Mouse (Mus musculus) embryonic facial prominence, embryonic 10.5 days (tissue): ENCODE results near the gene Ewsr1. TPM values are rescaled to one million over a fixed set of nuclear protein-coding genes. Genes with fewer than 3 reads are reported as not detected.

ENCODE experiments used
- DNase-seq: peaks from one replicate; pipeline ENCODE4 v3.0.0-alpha.2; 2017; ENCODE audit warnings: low spot score
- H3K27ac ChIP-seq: fragments of 300-500 bp; sonication (generic); replicated peaks from 2 replicates; pipeline ENCODE4 v1.5.1; 2016; ENCODE audit warnings: mild to moderate bottlenecking
- H3K27me3 ChIP-seq: fragments of 300-500 bp; sonication (generic); replicated peaks from 2 replicates; pipeline ENCODE4 v1.6.1; 2016; ENCODE audit warnings: low read depth, mild to moderate bottlenecking; ENCODE audit not compliant: poor library complexity, severe bottlenecking
- H3K36me3 ChIP-seq: fragments of 300-500 bp; sonication (generic); replicated peaks from 2 replicates; pipeline ENCODE4 v1.6.1; 2016; ENCODE audit warnings: mild to moderate bottlenecking, moderate library complexity
- H3K4me1 ChIP-seq: fragments of 300-500 bp; sonication (generic); 2 replicates; pipeline ENCODE4 v1.6.1; 2016
- H3K4me3 ChIP-seq: fragments of 300-500 bp; sonication (generic); 2 replicates; pipeline ENCODE4 v1.5.1; 2016; ENCODE audit warnings: mild to moderate bottlenecking, moderate library complexity
- H3K9me3 ChIP-seq: fragments of 300-500 bp; sonication (generic); 2 replicates; pipeline ENCODE4 v1.6.1; 2016; ENCODE audit warnings: mild to moderate bottlenecking
- WGBS: fragments of 180-500 bp; shearing (Covaris S2); methylation state at CpG from one replicate; pipeline ENCODE4 v1.1.7; 2016; 5-methylcytosine and 5-hydroxymethylcytosine counted together
- polyA plus RNA-seq: library from polyadenylated mRNA; unstranded; fragments of >200 nt; fragmentation: Nextera tagmentation; extraction: Ambion mirVana; gene quantifications from 2 replicates; pipeline ENCODE4 v1.2.1, GENCODE M21; 2016

Ewsr1 gene
- 961 and 969 TPM in 2 replicates for polyA plus RNA-seq

DNA sequence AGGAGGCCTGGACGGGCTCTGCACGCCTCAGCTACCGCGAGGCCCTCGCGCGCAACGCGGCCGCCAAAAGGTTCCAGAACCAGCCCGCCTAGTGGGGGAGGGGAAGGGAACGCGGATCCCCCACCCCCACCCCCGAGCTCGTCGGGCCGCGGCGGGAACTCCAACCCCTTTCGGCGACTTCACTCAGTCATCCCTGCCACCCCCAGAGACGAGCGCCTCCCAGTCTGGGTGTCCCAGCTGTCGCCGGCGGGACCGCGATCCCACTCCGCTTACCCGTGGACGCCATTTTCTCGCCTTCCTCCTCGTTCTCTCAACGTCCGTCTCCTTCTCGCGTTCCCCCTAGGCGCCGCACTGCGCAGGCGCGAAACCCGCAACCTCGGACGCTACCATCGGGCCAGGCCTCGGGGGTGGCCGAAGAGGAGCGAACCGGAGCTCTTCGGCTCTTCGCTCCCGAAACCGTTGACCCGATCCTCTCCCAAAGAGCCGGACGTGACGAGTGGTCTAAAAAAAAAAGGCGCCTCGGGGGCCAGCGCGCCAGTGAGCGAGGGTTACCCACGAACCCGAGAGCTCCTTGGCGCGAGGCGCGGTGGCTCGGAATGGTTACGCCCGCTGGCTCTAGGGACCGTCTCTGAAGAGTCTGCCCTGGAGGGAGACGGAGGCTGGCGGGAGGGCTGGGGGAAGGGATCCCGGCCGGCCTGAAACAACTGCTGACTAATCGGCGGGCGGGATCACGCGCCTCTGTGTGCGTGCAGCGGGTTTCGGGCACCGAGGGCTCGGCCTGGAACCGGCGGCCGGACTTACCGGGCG, at the start of gene Ewsr1, which contains the start of gene Rhbdd3:
Ewsr1 (minus strand) TSS at position 531 of the 807 bp plus-strand sequence.
Rhbdd3 (plus strand) TSS at position 191 of the 807 bp plus-strand sequence.
- DNase-seq = peak; percentile 97
- Histone ChIP-seq H3K36me3 (peaks cover 37% of the 10 kb centered on the region), H3K9me3 (no peaks in the 10 kb centered on the region), H3K27ac (peak within 1 kb of the TSS; percentile 100), H3K27me3 (no peaks in the 10 kb centered on the region), H3K4me3 (peak within 1 kb of the TSS; percentile 78), H3K4me1 (peaks cover 40% of the 10 kb centered on the region)
- under 1% methylated on average over 92 of the region's 92 CpGs for WGBS

DNA sequence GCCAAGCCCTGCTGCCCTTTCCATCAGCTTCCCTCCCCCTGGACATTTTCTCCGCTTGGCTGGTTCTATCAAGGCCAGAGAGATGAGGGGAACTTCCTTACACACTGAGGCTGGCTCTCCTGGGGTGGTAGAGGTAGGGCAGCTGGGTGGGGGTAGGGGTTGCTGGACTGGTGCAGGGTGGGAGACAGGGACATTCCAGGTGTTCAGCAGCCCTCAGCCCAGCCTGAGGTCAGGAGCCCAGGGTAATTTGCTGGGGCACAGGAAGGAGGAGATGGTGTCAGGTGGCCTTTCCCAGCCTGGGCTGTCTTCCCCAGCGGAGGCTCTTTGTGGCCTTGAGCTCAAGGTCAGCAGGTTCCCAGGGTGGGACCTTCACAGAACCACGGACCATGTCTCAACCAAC, 46.5 kb upstream of the Ewsr1 start:
- peaks cover 20% of the 10 kb centered on the region for H3K27me3 ChIP-seq
- H3K36me3 ChIP-seq = no peaks in the 10 kb centered on the region
- H3K9me3 ChIP-seq = no peaks in the 10 kb centered on the region
- 60% methylated on average over 3 of the region's 3 CpGs for WGBS
- no peak overlapping the region for H3K4me3 ChIP-seq
- DNase-seq = no peak
- no peak overlapping the region; the same call in 1 of the 2 replicates for H3K27ac ChIP-seq
- H3K4me1 ChIP-seq = peaks cover 34% of the 10 kb centered on the region

DNA sequence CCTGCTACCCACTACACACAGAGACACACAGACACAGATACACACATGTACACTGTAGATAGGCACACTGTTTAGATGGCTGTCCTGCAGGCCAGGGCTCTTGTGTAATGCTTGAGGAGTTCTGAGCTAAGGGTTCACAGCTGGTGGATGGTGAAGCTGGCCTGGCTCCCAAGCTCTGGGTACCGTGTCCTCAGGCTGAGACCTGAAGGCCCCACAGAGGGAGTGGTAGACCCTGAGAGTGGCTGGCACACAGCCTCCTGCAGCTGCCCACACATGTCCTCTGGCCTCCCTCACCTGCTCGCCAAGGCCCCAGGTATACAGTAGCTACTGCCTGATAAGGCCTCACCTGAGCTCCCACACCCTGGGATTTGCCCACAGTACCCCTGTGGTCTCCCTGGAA, 42.9 kb upstream of the Ewsr1 start:
- DNase-seq = no peak
- peaks cover 22% of the 10 kb centered on the region for H3K4me1 ChIP-seq
- H3K4me3 ChIP-seq = no peak overlapping the region
- WGBS = 90% methylated on average over 2 of the region's 2 CpGs
- H3K9me3 ChIP-seq = no peaks in the 10 kb centered on the region
- no peak overlapping the region for H3K27ac ChIP-seq
- no peaks in the 10 kb centered on the region for H3K27me3 ChIP-seq
- no peaks in the 10 kb centered on the region for H3K36me3 ChIP-seq

GRCm38 (mm10) chr11:5141252-5141651, 42.2 kb upstream of the Ewsr1 start:
- Histone ChIP-seq H3K27ac (peak overlapping the region; percentile 20; the same call in 1 of the 2 replicates), H3K36me3 (no peaks in the 10 kb centered on the region), H3K27me3 (no peaks in the 10 kb centered on the region), H3K9me3 (no peaks in the 10 kb centered on the region), H3K4me1 (peaks cover 22% of the 10 kb centered on the region), H3K4me3 (no peak overlapping the region)
- WGBS = 81% methylated on average over 5 of the region's 5 CpGs
- DNase-seq = no peak

GRCm38 (mm10) chr11:5140619-5141018, 41.6 kb upstream of the Ewsr1 start:
- H3K27ac ChIP-seq = no peak overlapping the region
- DNase-seq = no peak
- no peaks in the 10 kb centered on the region for H3K27me3 ChIP-seq
- H3K36me3 ChIP-seq = no peaks in the 10 kb centered on the region
- H3K9me3 ChIP-seq = no peaks in the 10 kb centered on the region
- no peak overlapping the region for H3K4me3 ChIP-seq
- peaks cover 19% of the 10 kb centered on the region for H3K4me1 ChIP-seq
- 78% methylated on average over 8 of the region's 8 CpGs for WGBS

GRCm38 (mm10) chr11:5139372-5139771, 40.3 kb upstream of the Ewsr1 start:
- Histone ChIP-seq H3K4me3 (no peak overlapping the region), H3K9me3 (no peaks in the 10 kb centered on the region), H3K4me1 (peaks cover 22% of the 10 kb centered on the region), H3K27ac (0 out of 2 replicates have a peak overlapping the region, but pooled peaks have one; percentile 7), H3K36me3 (no peaks in the 10 kb centered on the region), H3K27me3 (0 out of 2 replicates have a peak, but pooled peaks cover 4% of the 10 kb centered on the region)
- DNase-seq = no peak
- WGBS = 74% methylated on average over 9 of the region's 9 CpGs

DNA sequence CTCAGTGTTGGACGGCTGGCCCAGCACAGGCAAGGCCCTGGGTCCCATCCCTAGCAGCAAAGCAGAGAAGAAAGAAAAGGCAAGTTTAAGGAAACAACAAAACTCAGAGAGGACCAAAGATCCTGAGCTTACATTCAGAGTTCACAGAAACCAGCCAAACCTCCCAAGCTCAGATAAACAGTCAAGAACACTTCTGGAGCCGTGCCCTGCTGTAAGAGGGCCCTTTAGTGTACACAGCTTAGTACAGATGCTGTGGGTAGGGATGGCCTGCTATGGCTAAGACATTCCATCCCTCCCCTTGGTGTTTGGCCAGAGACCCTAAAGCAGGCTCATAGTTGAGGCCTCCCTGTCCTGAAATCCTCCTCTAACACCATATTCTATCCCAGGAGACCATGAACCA, 39.6 kb upstream of the Ewsr1 start:
- H3K9me3 ChIP-seq = no peaks in the 10 kb centered on the region
- H3K4me3 ChIP-seq = no peak overlapping the region
- WGBS = 92% methylated on average over 2 of the region's 2 CpGs
- H3K4me1 ChIP-seq = peaks cover 22% of the 10 kb centered on the region
- H3K27ac ChIP-seq = no peak overlapping the region
- H3K27me3 ChIP-seq = 0 out of 2 replicates have a peak, but pooled peaks cover 4% of the 10 kb centered on the region
- DNase-seq = no peak
- H3K36me3 ChIP-seq = no peaks in the 10 kb centered on the region

GRCm38 (mm10) chr11:5135914-5136313, 36.8 kb upstream of the Ewsr1 start:
- peaks cover 24% of the 10 kb centered on the region for H3K4me1 ChIP-seq
- no peak for DNase-seq
- H3K36me3 ChIP-seq = no peaks in the 10 kb centered on the region
- H3K9me3 ChIP-seq = no peaks in the 10 kb centered on the region
- 0 out of 2 replicates have a peak overlapping the region, but pooled peaks have one; percentile 35 for H3K27ac ChIP-seq
- no peak overlapping the region for H3K4me3 ChIP-seq
- WGBS = 79% methylated on average over 11 of the region's 11 CpGs
- 0 out of 2 replicates have a peak, but pooled peaks cover 4% of the 10 kb centered on the region for H3K27me3 ChIP-seq

DNA sequence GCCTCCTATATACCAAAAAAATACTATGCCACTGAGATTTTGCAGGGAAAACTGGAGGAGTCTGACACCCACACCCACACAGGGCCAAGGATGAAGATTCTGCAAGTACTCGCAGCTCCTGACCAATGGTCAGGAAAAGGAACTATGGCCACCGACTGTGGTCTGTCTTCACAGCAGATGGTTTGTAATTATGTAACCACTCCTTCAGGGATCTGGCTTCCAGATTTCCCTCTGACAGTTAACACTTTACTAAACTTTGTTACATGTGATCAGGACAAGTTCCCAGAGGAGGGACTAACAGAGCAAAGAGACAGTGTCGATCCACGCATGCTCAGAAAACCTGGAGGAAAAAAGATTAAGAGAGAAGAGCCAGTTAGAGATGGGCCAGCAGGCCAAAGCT, 33.7 kb upstream of the Ewsr1 start:
- 0 out of 2 replicates have a peak, but pooled peaks cover 4% of the 10 kb centered on the region for H3K27me3 ChIP-seq
- H3K4me1 ChIP-seq = peaks cover 27% of the 10 kb centered on the region
- no peak overlapping the region for H3K4me3 ChIP-seq
- H3K9me3 ChIP-seq = no peaks in the 10 kb centered on the region
- H3K36me3 ChIP-seq = no peaks in the 10 kb centered on the region
- no peak for DNase-seq
- no peak overlapping the region for H3K27ac ChIP-seq
- WGBS = 80% methylated on average over 4 of the region's 4 CpGs

DNA sequence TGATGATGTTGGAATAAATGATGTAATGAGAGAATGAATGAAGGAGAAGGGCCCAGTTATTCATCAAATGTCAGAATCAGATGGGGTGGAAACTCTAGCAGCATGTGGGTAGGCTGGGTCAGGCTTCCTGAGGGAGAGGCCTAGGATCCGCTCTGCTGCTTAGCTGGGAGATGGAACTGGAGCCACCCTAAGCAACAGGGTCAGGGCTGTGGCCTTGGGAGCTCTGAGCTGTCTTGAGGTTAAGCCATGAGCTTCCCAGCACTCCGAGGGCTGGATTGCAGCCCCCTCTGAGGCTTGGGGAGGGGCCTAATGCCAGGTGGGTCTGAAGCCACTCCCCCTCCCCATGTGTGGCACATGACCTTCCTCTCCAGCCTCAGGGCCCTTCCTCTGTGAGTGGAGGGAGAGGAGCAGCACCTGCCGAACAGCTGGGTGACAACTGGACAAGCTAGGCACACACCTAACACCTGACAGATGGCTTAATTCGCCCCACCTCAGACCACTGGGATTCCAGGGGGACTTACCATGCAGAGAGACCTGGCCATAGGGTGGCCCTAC, 31.1 kb upstream of the Ewsr1 start:
- H3K36me3 ChIP-seq = no peaks in the 10 kb centered on the region
- 60% methylated on average over 4 of the region's 4 CpGs for WGBS

GRCm38 (mm10) chr11:5129035-5129480, 30.0 kb upstream of the Ewsr1 start:
- Histone ChIP-seq H3K27me3 (no peaks in the 10 kb centered on the region), H3K4me3 (no peak overlapping the region), H3K27ac (peak overlapping the region; percentile 69), H3K9me3 (no peaks in the 10 kb centered on the region), H3K36me3 (peaks cover under 1% of the 10 kb centered on the region; the same call in 1 of the 2 replicates), H3K4me1 (peaks cover 21% of the 10 kb centered on the region)
- 58% methylated on average over 5 of the region's 5 CpGs for WGBS
- no peak for DNase-seq

More for the DNA sequence above, 31.1 kb upstream of the Ewsr1 start:
- H3K4me3 ChIP-seq = no peak overlapping the region
- H3K27me3 ChIP-seq = 0 out of 2 replicates have a peak, but pooled peaks cover 1% of the 10 kb centered on the region
- H3K9me3 ChIP-seq = no peaks in the 10 kb centered on the region
- peak overlapping the region; percentile 2; the same call in 1 of the 2 replicates for H3K27ac ChIP-seq
- no peak for DNase-seq
- peaks cover 26% of the 10 kb centered on the region for H3K4me1 ChIP-seq

DNA sequence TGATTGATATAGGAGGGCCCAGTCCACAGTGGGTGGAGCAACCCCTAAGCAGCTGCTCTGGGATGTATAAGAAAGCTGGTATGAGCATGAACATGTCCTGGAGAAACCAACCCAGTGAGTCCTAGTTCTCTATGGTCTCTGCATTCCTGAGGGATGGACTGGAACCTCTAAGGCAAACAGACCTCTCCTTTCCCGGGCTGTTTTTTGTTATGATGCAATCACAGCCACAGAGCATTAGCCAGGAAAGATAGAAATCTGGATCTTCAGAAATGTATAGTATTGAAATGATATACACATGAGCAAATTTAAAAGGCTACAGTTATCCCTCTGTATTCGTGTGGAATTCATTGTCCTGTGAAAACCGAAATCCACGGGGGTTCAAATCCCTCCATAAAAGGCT, 26.6 kb upstream of the Ewsr1 start:
- Histone ChIP-seq H3K36me3 (peaks cover 4% of the 10 kb centered on the region; the same call in 1 of the 2 replicates), H3K4me3 (no peak overlapping the region), H3K27me3 (no peaks in the 10 kb centered on the region), H3K27ac (no peak overlapping the region), H3K4me1 (peaks cover 19% of the 10 kb centered on the region), H3K9me3 (no peaks in the 10 kb centered on the region)
- 87% methylated on average over 4 of the region's 4 CpGs for WGBS
- no peak for DNase-seq
